Mouse (Mus musculus): ENCODE data around the gene Ccdc157. TPM values are rescaled to one million over a fixed set of nuclear protein-coding genes. Genes with fewer than 3 reads are reported as not detected.

Gene Ccdc157
- total and polyA plus RNA-seq, 2 experiments from 2014 or later = 10.7 to 22.0 TPM

- Histone ChIP-seq H3K9me3 (ENCODE audit: low read length) (no peaks in the 10 kb centered on the region), H3K4me3 (ENCODE audit: low read depth, low read length) (no peak overlapping the region), H3K36me3 (ENCODE audit: insufficient read depth, low read length) (peaks cover 35% of the 10 kb centered on the region), H3K27ac (ENCODE audit: low read depth, low read length) (no peak overlapping the region), H3K4me2 (ENCODE audit: low read depth, low read length, poor library complexity, severe bottlenecking) (no peak overlapping the region), H3K4me1 (ENCODE audit: insufficient read depth, low read length) (no peaks in the 10 kb centered on the region), H3K9ac (replicated peaks; ENCODE audit: low read length, poor library complexity, severe bottlenecking) (no peak overlapping the region), H3K27me3 (ENCODE audit: insufficient read depth, low read length) (no peaks in the 10 kb centered on the region)
- TF ChIP-seq CTCF (IDR thresholded peaks at IDR 0.05) = no peak
- WGBS = 84% methylated on average over 6 of the region's 6 CpGs
- DNase-seq (ENCODE audit: low spot score) (no peak), ATAC-seq (ENCODE audit: low FRiP score) (no peak)
These were observed 54.6 kb downstream of the Ccdc157 start for GRCm38 (mm10) chr11:4105444-4105843.

- WGBS = 86% methylated on average over 5 of the region's 5 CpGs
- ATAC-seq (ENCODE audit: low FRiP score) = no peak
These were observed 55.1 kb downstream of the Ccdc157 start for GRCm38 (mm10) chr11:4104989-4105388.

GRCm38 (mm10) chr11:4103522-4103921 is 56.6 kb downstream of the Ccdc157 start:
- Histone ChIP-seq H3K4me2 (ENCODE audit: low read depth, low read length, poor library complexity, severe bottlenecking) (no peak overlapping the region), H3K27me3 (ENCODE audit: insufficient read depth, low read length) (no peaks in the 10 kb centered on the region)

More at GRCm38 (mm10) chr11:4104989-4105388, 55.1 kb downstream of the Ccdc157 start:
- peaks cover 30% of the 10 kb centered on the region for H3K36me3 ChIP-seq (ENCODE audit: insufficient read depth, low read length)
- H3K9ac ChIP-seq (replicated peaks; ENCODE audit: low read length, poor library complexity, severe bottlenecking) = no peak overlapping the region
- no peaks in the 10 kb centered on the region for H3K9me3 ChIP-seq (ENCODE audit: low read length)
- no peaks in the 10 kb centered on the region for H3K27me3 ChIP-seq (ENCODE audit: insufficient read depth, low read length)
- no peaks in the 10 kb centered on the region for H3K4me1 ChIP-seq (ENCODE audit: insufficient read depth, low read length)
- no peak overlapping the region for H3K27ac ChIP-seq (ENCODE audit: low read depth, low read length)
- H3K4me2 ChIP-seq (ENCODE audit: low read depth, low read length, poor library complexity, severe bottlenecking) = no peak overlapping the region
- no peak for DNase-seq (ENCODE audit: low spot score)
- TF ChIP-seq CTCF (IDR thresholded peaks at IDR 0.05) = no peak
- no peak overlapping the region for H3K4me3 ChIP-seq (ENCODE audit: low read depth, low read length)

GRCm38 (mm10) chr11:4101851-4102250 is 58.2 kb downstream of the Ccdc157 start:
- peaks cover 3% of the 10 kb centered on the region; the same call in 1 of the 2 replicates for H3K4me1 ChIP-seq (ENCODE audit: insufficient read depth, low read length)
- H3K27ac ChIP-seq (ENCODE audit: low read depth, low read length) = no peak overlapping the region
- WGBS = 89% methylated on average over 5 of the region's 5 CpGs
- TF ChIP-seq CTCF (IDR thresholded peaks at IDR 0.05) = no peak
- no peaks in the 10 kb centered on the region for H3K9me3 ChIP-seq (ENCODE audit: low read length)
- no peak overlapping the region for H3K9ac ChIP-seq (replicated peaks; ENCODE audit: low read length, poor library complexity, severe bottlenecking)
- H3K4me3 ChIP-seq (ENCODE audit: low read depth, low read length) = no peak overlapping the region
- peaks cover 18% of the 10 kb centered on the region; the same call in 1 of the 2 replicates for H3K36me3 ChIP-seq (ENCODE audit: insufficient read depth, low read length)
- no peak for DNase-seq (ENCODE audit: low spot score)
- ATAC-seq (ENCODE audit: low FRiP score) = no peak
- H3K4me2 ChIP-seq (ENCODE audit: low read depth, low read length, poor library complexity, severe bottlenecking) = no peak overlapping the region
- H3K27me3 ChIP-seq (ENCODE audit: insufficient read depth, low read length) = no peaks in the 10 kb centered on the region

More at GRCm38 (mm10) chr11:4103522-4103921, 56.6 kb downstream of the Ccdc157 start:
- no peaks in the 10 kb centered on the region for H3K4me1 ChIP-seq (ENCODE audit: insufficient read depth, low read length)
- H3K36me3 ChIP-seq (ENCODE audit: insufficient read depth, low read length) = peaks cover 22% of the 10 kb centered on the region
- no peak overlapping the region for H3K27ac ChIP-seq (ENCODE audit: low read depth, low read length)
- no peaks in the 10 kb centered on the region for H3K9me3 ChIP-seq (ENCODE audit: low read length)
- DNase-seq (ENCODE audit: low spot score) (no peak), ATAC-seq (ENCODE audit: low FRiP score) (no peak)
- 87% methylated on average over 14 of the region's 14 CpGs for WGBS
- TF ChIP-seq CTCF (IDR thresholded peaks at IDR 0.05) = no peak
- H3K9ac ChIP-seq (replicated peaks; ENCODE audit: low read length, poor library complexity, severe bottlenecking) = no peak overlapping the region
- H3K4me3 ChIP-seq (ENCODE audit: low read depth, low read length) = no peak overlapping the region

- DNase-seq (ENCODE audit: low spot score) (peak; percentile 12), ATAC-seq (ENCODE audit: low FRiP score) (no peak)
- Histone ChIP-seq H3K9me3 (ENCODE audit: low read length) (no peaks in the 10 kb centered on the region), H3K9ac (replicated peaks; ENCODE audit: low read length, poor library complexity, severe bottlenecking) (no peak overlapping the region), H3K4me2 (ENCODE audit: low read depth, low read length, poor library complexity, severe bottlenecking) (no peak overlapping the region), H3K36me3 (ENCODE audit: insufficient read depth, low read length) (peaks cover 13% of the 10 kb centered on the region; the same call in 1 of the 2 replicates), H3K27me3 (ENCODE audit: insufficient read depth, low read length) (no peaks in the 10 kb centered on the region), H3K4me1 (ENCODE audit: insufficient read depth, low read length) (peaks cover 3% of the 10 kb centered on the region; the same call in 1 of the 2 replicates), H3K4me3 (ENCODE audit: low read depth, low read length) (no peak overlapping the region), H3K27ac (ENCODE audit: low read depth, low read length) (no peak overlapping the region)
- WGBS = 84% methylated on average over 3 of the region's 3 CpGs
- no peak for TF ChIP-seq CTCF (IDR thresholded peaks at IDR 0.05)
These were observed 60.6 kb downstream of the Ccdc157 start for GRCm38 (mm10) chr11:4099447-4099846.

GRCm38 (mm10) chr11:4098816-4099215 is 61.3 kb downstream of the Ccdc157 start:
- ATAC-seq (ENCODE audit: low FRiP score) (no peak), DNase-seq (ENCODE audit: low spot score) (no peak)
- TF ChIP-seq CTCF (IDR thresholded peaks at IDR 0.05) = no peak
- H3K4me1 ChIP-seq (ENCODE audit: insufficient read depth, low read length) = peaks cover 3% of the 10 kb centered on the region; the same call in 1 of the 2 replicates
- H3K9ac ChIP-seq (replicated peaks; ENCODE audit: low read length, poor library complexity, severe bottlenecking) = no peak overlapping the region
- H3K27me3 ChIP-seq (ENCODE audit: insufficient read depth, low read length) = no peaks in the 10 kb centered on the region
- H3K9me3 ChIP-seq (ENCODE audit: low read length) = no peaks in the 10 kb centered on the region
- no peak overlapping the region for H3K4me2 ChIP-seq (ENCODE audit: low read depth, low read length, poor library complexity, severe bottlenecking)
- no peak overlapping the region for H3K4me3 ChIP-seq (ENCODE audit: low read depth, low read length)
- 0 out of 2 replicates have a peak overlapping the region, but pooled peaks have one; percentile 2 for H3K27ac ChIP-seq (ENCODE audit: low read depth, low read length)
- WGBS = 68% methylated on average over 7 of the region's 7 CpGs
- peaks cover 13% of the 10 kb centered on the region; the same call in 1 of the 2 replicates for H3K36me3 ChIP-seq (ENCODE audit: insufficient read depth, low read length)

Measured in midbrain, postnatal 0 days (tissue).